Mouse (Mus musculus): ENCODE measurements around the gene Kctd10.

DNA sequence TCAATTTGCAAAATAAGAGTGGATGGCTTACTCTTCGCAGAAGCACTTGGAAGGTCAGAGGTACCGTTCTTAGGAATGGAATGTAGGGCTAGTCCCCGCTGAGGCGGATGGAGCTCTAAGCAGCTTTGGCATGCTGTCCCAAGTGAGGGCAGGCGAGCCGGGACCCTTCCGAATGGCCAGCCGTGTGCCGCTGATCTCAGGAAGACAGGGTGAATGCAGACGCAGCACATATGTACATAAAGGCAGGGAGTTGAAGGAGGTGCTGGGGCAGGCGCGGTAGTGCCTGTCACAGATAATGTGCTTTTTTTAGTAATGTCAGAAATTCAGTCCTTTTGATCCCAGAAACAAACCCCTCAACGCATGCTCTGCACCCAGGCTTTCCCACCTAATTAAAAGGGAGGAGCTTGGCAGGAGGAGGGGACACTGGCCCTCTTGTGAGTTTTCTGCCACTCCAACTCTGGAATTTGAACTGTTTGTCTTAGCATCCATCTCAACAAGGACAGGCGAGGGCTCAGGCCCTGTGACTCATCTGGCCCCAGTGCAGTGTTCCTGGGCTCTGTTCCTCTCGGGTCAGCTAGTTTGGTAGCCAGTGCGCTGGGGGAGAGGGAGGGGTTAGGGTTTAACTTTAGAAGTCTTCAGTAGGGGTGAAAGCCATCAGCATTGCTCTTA, 32.9 kb upstream of the Kctd10 start:
- TF ChIP-seq CTCF (IDR thresholded peaks at IDR 0.05; ENCODE audit: low read depth, low read length) (no peak), GATA1 (IDR thresholded peaks at IDR 0.05; ENCODE audit: borderline replicate concordance, low read length) (no peak), TAL1 (conservative IDR thresholded peaks at IDR 0.05; ENCODE audit: low read depth, low read length) (no peak), GATA2 (IDR thresholded peaks at IDR 0.05; ENCODE audit: borderline replicate concordance, low read depth, low read length) (no peak), POLR2AphosphoS5 (IDR thresholded peaks at IDR 0.05; ENCODE audit: insufficient replicate concordance, low read depth, low read length) (no peak)

Data from G1E (cell line).